Mouse (Mus musculus) liver, postnatal 0 days (tissue): Measurements from ENCODE around the gene Snx29. TPM values are rescaled to one million over a fixed set of nuclear protein-coding genes. Genes with fewer than 3 reads are reported as not detected.
"Not testable (repeated sequence)": the region's sequence is repeated elsewhere in the genome, so short reads cannot be mapped to it uniquely, and the experiment has no call there.

Experiments used
- ATAC-seq: fragments of 200-750 bp; cut with Nextera tagmentation; 2 replicates; pipeline ENCODE4 v1.8.0; 2017; ENCODE audit warnings: mild to moderate bottlenecking, moderate library complexity
- DNase-seq: peaks from one replicate; pipeline ENCODE4 v3.0.0-alpha.2; 2016
- H3K27ac ChIP-seq: fragments of 300-500 bp; sonication (generic); 2 replicates; pipeline ENCODE4 v1.5.1; 2014; ENCODE audit warnings: antibody characterized with exemption, moderate library complexity, mild to moderate bottlenecking, low read depth
- H3K27me3 ChIP-seq: fragments of 300-500 bp; sonication (generic); 2 replicates; pipeline ENCODE4 v1.6.1; 2014; ENCODE audit warnings: low read length, control low read depth, mixed read lengths; ENCODE audit not compliant: insufficient read depth
- H3K36me3 ChIP-seq: fragments of 300-500 bp; sonication (generic); replicated peaks from 2 replicates; pipeline ENCODE4 v1.6.1; 2014; ENCODE audit warnings: mild to moderate bottlenecking, control low read depth, low read length, moderate library complexity, mixed read lengths; ENCODE audit not compliant: insufficient read depth
- H3K4me1 ChIP-seq: fragments of 300-500 bp; sonication (generic); 2 replicates; pipeline ENCODE4 v1.6.1; 2014; ENCODE audit warnings: antibody characterized with exemption, mild to moderate bottlenecking, control low read depth; ENCODE audit not compliant: insufficient read depth
- H3K4me2 ChIP-seq: fragments of 300-500 bp; sonication (generic); 2 replicates; pipeline ENCODE4 v1.6.1; 2014; ENCODE audit warnings: low read depth, mild to moderate bottlenecking, low read length, moderate library complexity, mixed read lengths
- H3K4me3 ChIP-seq: fragments of 300-500 bp; sonication (generic); 2 replicates; pipeline ENCODE4 v1.5.1; 2014; ENCODE audit warnings: low read depth, low read length
- H3K9ac ChIP-seq: fragments of 300-500 bp; sonication (generic); replicated peaks from 2 replicates; pipeline ENCODE4 v1.6.1; 2014; ENCODE audit warnings: mild to moderate bottlenecking, moderate library complexity
- H3K9me3 ChIP-seq: fragments of 300-500 bp; sonication (generic); 2 replicates; pipeline ENCODE4 v1.6.1; 2016; ENCODE audit warnings: mild to moderate bottlenecking, control low read depth, low read length, mixed read lengths
- CTCF ChIP-seq: sonication (generic); IDR thresholded peaks from 2 replicates; pipeline ENCODE4 v1.5.1; 2016; ENCODE audit warnings: antibody characterized with exemption, low read depth
- EP300 ChIP-seq: IDR thresholded peaks from 2 replicates; pipeline ENCODE4 v1.6.1; 2016; ENCODE audit warnings: antibody characterized with exemption, low read depth, mild to moderate bottlenecking
- WGBS: fragments of 180-500 bp; shearing (Covaris S2); extraction: QIAGEN DNeasy Blood & Tissue Kit; methylation state at CpG from one replicate; pipeline ENCODE4 v1.1.7; 2014; ENCODE audit not compliant: insufficient replicate concordance; 5-methylcytosine and 5-hydroxymethylcytosine counted together
- polyA plus RNA-seq: library from polyadenylated mRNA; unstranded; fragments of >200 nt; fragmentation: Nextera tagmentation; extraction: Ambion mirVana; gene quantifications from 2 replicates; pipeline ENCODE4 v1.2.1, GENCODE M21; 2015

The Snx29 gene
- polyA plus RNA-seq, 1 experiment from 2014 or later = 2.3 TPM

DNA sequence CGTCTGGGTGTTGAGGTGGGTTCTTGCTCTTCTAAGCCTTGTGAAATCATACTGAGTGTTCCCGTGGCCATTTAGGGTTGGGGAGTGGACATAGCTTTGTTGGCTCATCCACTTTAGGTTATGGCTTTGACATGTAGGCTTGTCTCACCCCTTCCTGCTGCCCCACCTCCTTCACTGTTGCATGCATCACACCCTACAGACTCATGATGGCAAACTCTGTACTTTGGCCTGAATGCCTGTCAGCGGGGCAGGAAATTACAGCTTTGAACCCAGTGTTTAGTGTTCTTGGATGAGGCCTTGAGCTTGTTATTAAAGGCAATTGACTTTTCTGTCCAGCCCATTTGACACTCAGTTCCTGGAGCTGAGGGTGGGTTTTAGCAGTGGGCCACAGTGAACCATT is 114.9 kb downstream of the Snx29 start:
- Histone ChIP-seq H3K9me3 (no peaks in the 10 kb centered on the region), H3K27me3 (no peaks in the 10 kb centered on the region), H3K4me1 (no peaks in the 10 kb centered on the region), H3K4me3 (no peak overlapping the region), H3K36me3 (no peaks in the 10 kb centered on the region), H3K9ac (no peak overlapping the region), H3K27ac (no peak overlapping the region), H3K4me2 (no peak overlapping the region)
- DNase-seq (no peak), ATAC-seq (no peak)
- WGBS = 68% methylated on average over 3 of the region's 3 CpGs
- TF ChIP-seq EP300 (no peak), CTCF (no peak)

DNA sequence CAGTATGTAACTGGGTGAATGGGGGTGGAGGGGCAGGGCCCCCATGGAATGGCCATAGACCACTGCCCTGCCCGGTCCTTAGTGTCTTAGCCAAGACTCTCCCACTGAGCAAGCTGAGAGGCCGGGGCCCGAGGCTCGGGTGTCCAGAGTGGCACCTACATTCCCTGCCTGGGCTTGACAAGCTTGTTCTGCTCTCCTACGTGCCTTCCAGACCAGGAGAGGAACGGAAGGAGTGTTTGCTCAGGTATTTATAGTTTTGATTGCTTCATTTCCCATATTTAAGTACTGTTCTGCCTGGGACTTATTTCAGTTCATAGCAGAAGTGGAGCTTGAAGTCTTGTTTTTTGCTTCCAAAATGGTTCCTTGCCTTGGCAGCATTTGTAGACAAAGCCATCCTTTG is 116.7 kb downstream of the Snx29 start:
- WGBS = 69% methylated on average over 6 of the region's 6 CpGs

DNA sequence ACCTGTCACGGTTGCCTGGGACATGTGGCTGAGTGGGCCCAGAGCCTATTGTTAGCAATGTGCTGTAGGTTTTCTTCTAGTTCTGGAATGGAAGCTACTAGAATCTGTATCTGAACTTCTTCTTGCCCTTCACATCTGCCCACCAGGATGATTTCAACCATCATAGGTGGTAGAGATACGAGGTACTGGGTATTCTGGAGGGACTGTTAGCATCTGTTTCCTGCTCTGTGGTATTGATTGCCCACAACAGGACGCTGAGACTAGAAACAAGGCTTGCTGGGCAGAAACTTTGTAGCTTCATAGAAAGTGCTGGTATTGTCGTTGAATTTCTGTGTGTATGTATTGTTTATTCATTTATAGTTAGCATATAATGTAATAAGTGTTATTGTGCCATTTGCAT is 118.9 kb downstream of the Snx29 start:
- ATAC-seq (no peak), DNase-seq (no peak)
- H3K9ac ChIP-seq = no peak overlapping the region
- H3K4me2 ChIP-seq = no peak overlapping the region
- no peak overlapping the region for H3K4me3 ChIP-seq
- H3K9me3 ChIP-seq = no peaks in the 10 kb centered on the region
- TF ChIP-seq EP300 (no peak), CTCF (no peak)
- H3K4me1 ChIP-seq = no peaks in the 10 kb centered on the region
- no peaks in the 10 kb centered on the region for H3K36me3 ChIP-seq
- 43% methylated on average over 4 of the region's 4 CpGs for WGBS
- H3K27ac ChIP-seq = no peak overlapping the region
- H3K27me3 ChIP-seq = no peaks in the 10 kb centered on the region

More for the DNA sequence above, 116.7 kb downstream of the Snx29 start:
- no peak overlapping the region for H3K4me3 ChIP-seq
- no peaks in the 10 kb centered on the region for H3K27me3 ChIP-seq
- H3K36me3 ChIP-seq = no peaks in the 10 kb centered on the region
- no peak overlapping the region for H3K9ac ChIP-seq
- H3K4me2 ChIP-seq = no peak overlapping the region
- ATAC-seq (no peak), DNase-seq (no peak)
- no peaks in the 10 kb centered on the region for H3K9me3 ChIP-seq
- no peak overlapping the region for H3K27ac ChIP-seq
- no peak for TF ChIP-seq EP300
- no peak for TF ChIP-seq CTCF
- H3K4me1 ChIP-seq = no peaks in the 10 kb centered on the region

DNA sequence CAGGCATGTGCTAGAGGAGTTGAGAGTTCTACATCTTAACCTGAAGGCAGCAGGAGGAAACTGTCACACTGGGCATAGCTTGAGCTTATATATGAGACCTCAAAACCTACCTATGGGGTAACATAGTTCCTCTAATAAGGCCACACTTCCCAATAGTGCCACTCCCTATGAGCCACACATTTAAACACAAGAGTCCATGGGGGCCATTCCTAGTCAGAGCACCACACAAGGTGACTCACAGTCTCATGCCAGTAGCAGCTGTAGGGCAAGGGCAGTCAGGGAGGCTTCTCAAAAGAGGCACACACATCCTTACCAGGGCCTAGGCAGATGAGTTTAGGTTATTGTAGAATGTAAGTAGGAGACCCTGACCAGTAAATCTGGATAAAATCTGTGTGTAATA is 119.8 kb downstream of the Snx29 start:
- ATAC-seq (no peak), DNase-seq (no peak)
- Histone ChIP-seq H3K9me3 (no peaks in the 10 kb centered on the region), H3K27me3 (no peaks in the 10 kb centered on the region), H3K36me3 (no peaks in the 10 kb centered on the region), H3K9ac (no peak overlapping the region), H3K4me3 (no peak overlapping the region), H3K4me2 (no peak overlapping the region), H3K27ac (no peak overlapping the region), H3K4me1 (no peaks in the 10 kb centered on the region)
- TF ChIP-seq CTCF = no peak
- no peak for TF ChIP-seq EP300

DNA sequence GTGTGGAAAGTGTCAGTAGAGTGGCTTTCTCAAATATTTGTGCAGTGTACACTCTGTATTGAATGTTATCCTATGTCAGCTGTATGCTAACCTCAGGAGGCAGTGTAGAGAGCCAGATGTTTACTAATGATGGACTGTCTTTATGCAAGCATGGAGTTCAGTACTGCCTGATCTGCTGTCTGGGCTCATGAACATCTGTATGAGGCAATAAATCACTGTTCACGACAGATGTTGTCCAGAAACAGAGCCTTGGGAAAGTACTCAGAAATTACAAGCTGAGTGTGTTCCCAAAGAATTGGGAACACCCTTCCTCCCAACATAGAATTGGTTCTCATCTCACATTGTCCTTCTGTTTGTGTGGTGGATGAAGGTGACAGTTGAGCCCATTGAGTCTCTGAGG is 121.9 kb downstream of the Snx29 start:
- Histone ChIP-seq H3K4me3 (no peak overlapping the region), H3K9me3 (no peaks in the 10 kb centered on the region), H3K9ac (no peak overlapping the region), H3K27me3 (no peaks in the 10 kb centered on the region), H3K4me2 (no peak overlapping the region), H3K4me1 (no peaks in the 10 kb centered on the region), H3K27ac (no peak overlapping the region), H3K36me3 (no peaks in the 10 kb centered on the region)
- 59% methylated on average over 1 of the region's 1 CpGs for WGBS
- ATAC-seq = no peak
- DNase-seq = no peak
- TF ChIP-seq EP300 (no peak), CTCF (no peak)

DNA sequence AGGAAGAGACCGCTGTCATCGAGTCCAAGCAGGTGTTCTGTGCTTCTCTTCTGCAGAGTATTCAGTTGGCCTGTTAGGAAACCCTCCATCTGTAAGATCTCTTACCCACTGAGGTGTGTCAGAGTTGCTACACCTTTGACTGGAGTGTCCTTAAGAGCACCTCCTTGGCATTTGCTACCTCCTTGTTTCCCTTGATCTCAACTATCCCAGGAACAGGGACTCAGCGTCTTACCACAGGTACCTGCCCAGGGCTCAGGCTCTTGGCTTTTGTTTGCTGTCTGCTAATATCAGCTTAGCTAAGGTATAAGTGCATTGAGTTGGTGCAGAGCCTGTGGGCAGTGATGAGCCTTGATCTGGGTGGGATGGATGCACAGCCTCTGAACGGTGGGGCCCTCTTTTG is 124.3 kb downstream of the Snx29 start:
- TF ChIP-seq CTCF (no peak), EP300 (no peak)
- H3K9me3 ChIP-seq = no peaks in the 10 kb centered on the region
- H3K4me1 ChIP-seq = no peaks in the 10 kb centered on the region
- H3K36me3 ChIP-seq = no peaks in the 10 kb centered on the region
- H3K27ac ChIP-seq = no peak overlapping the region
- no peak for ATAC-seq
- no peak for DNase-seq
- 89% methylated on average over 4 of the region's 4 CpGs for WGBS
- H3K9ac ChIP-seq = no peak overlapping the region
- no peak overlapping the region for H3K4me3 ChIP-seq
- no peaks in the 10 kb centered on the region for H3K27me3 ChIP-seq
- no peak overlapping the region for H3K4me2 ChIP-seq

DNA sequence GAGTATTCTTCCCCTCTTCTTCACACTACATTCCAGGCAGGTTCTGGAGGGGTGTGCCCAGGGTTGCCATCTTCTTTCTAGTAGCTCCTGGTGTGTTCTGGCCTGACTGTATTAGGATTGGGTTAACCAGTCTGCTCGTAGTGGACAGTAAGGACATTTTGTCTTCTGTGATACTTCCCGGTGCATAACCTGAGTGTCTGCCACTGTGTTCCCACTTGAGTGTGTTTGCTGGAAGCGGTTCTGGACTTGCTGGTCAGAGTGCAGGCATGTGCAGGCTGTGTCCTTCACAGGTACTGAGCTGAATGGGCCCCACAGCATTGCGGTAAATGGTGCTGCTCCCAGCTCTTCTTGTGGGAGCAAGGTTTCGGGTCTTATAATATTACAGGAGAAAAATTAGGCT is 125.2 kb downstream of the Snx29 start:
- Histone ChIP-seq H3K4me2 (no peak overlapping the region), H3K27me3 (no peaks in the 10 kb centered on the region), H3K36me3 (peaks cover 1% of the 10 kb centered on the region; the same call in 1 of the 2 replicates), H3K4me3 (no peak overlapping the region), H3K9ac (no peak overlapping the region), H3K27ac (no peak overlapping the region), H3K4me1 (no peaks in the 10 kb centered on the region), H3K9me3 (no peaks in the 10 kb centered on the region)
- no peak for TF ChIP-seq EP300
- TF ChIP-seq CTCF = no peak
- ATAC-seq = no peak
- no peak for DNase-seq
- WGBS = 89% methylated on average over 5 of the region's 5 CpGs

DNA sequence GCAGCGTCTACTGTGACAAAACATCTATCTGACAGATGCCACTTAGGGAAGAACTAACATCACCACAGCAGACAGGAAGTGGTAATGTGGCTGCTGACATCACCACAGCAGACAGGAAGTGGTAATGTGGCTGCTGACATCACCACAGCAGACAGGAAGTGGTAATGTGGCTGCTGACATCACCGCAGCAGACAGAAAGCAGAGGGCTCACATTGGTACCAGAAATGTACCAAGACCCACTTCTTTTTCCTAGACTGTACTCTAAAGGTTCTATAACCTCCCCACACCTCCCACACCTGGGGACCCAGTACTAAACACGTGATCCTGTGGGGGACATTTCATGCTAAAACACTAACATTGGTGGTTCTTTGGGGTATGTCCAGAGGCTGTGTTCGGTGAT is 126.0 kb downstream of the Snx29 start:
- WGBS = 77% methylated on average over 4 of the region's 4 CpGs
- H3K4me3 ChIP-seq, ATAC-seq, H3K27ac ChIP-seq, H3K4me2 ChIP-seq, H3K9ac ChIP-seq, H3K9me3 ChIP-seq, H3K27me3 ChIP-seq, DNase-seq, H3K36me3 ChIP-seq, H3K4me1 ChIP-seq: not testable (repeated sequence)
